Mouse (Mus musculus) CH12.LX (cell line): ENCODE data around the gene Pfkfb3. TPM values are rescaled to one million over a fixed set of nuclear protein-coding genes. Genes with fewer than 3 reads are reported as not detected.
A peak's percentile ranks its signal among the peaks of the same experiment; 100 is the strongest.

Experiments
- DNase-seq: peaks from one replicate; pipeline ENCODE4 v3.0.0-alpha.2; 2013; ENCODE audit errors: extremely low read depth
- H3K27ac ChIP-seq: 2 replicates; pipeline ENCODE4 v1.5.1; 2012; ENCODE audit warnings: low read depth, mild to moderate bottlenecking, control low read depth, moderate library complexity; ENCODE audit not compliant: insufficient read depth
- H3K27me3 ChIP-seq: replicated peaks from 2 replicates; pipeline ENCODE3; 2012; ENCODE audit warnings: inconsistent platforms
- H3K36me3 ChIP-seq, 2 experiments: replicated peaks in 1 of 2; 2 replicates each; pipeline versions ENCODE3 to v1.6.1; 2012; ENCODE audit warnings: inconsistent platforms in 1 of 2, low read length in 1 of 2, mild to moderate bottlenecking in 1 of 2, mixed read lengths in 1 of 2, moderate library complexity in 1 of 2; ENCODE audit not compliant: control insufficient read depth in 1 of 2, insufficient read depth in 1 of 2
- H3K4me1 ChIP-seq, 2 experiments: 2 replicates each; pipeline ENCODE4 v1.6.1; 2012; ENCODE audit warnings: inconsistent platforms in 1 of 2, moderate library complexity in 1 of 2; ENCODE audit not compliant: insufficient read depth in 2 of 2, control insufficient read depth in 1 of 2
- H3K4me2 ChIP-seq: 2 replicates; pipeline ENCODE4 v1.6.1; 2012; ENCODE audit warnings: low read depth, mild to moderate bottlenecking, control low read depth; ENCODE audit not compliant: poor library complexity, insufficient read depth, severe bottlenecking
- H3K4me3 ChIP-seq, 3 experiments: fragments of 150-350 bp in 1 of 3; sonication (generic) in 1 of 3; replicated peaks in 1 of 3; 2 replicates each; pipeline versions ENCODE3 to v1.5.1; 2011 to 2012; ENCODE audit warnings: low read depth in 2 of 3, low read length in 2 of 3, mild to moderate bottlenecking in 2 of 3, moderate library complexity in 2 of 3, control low read depth in 1 of 3, improper control_type of control experiment in 1 of 3, inconsistent platforms in 1 of 3, mixed read lengths in 1 of 3; ENCODE audit not compliant: poor library complexity in 1 of 3
- H3K79me2 ChIP-seq: replicated peaks from 2 replicates; pipeline ENCODE4 v1.6.1; 2012; ENCODE audit warnings: mild to moderate bottlenecking, moderate library complexity; ENCODE audit not compliant: control insufficient read depth, poor library complexity, insufficient read depth, severe bottlenecking; ENCODE audit errors: extremely low read depth
- H3K9ac ChIP-seq: 2 replicates; pipeline ENCODE4 v1.6.1; 2012; ENCODE audit warnings: low read depth, mild to moderate bottlenecking, control low read depth, moderate library complexity; ENCODE audit not compliant: insufficient read depth
- H3K9me3 ChIP-seq: replicated peaks from 2 replicates; pipeline ENCODE3; 2012; ENCODE audit warnings: low read length, inconsistent platforms, mixed read lengths
- BHLHE40 ChIP-seq: IDR thresholded peaks from 2 replicates; pipeline ENCODE4 v1.6.1; 2011; ENCODE audit warnings: mild to moderate bottlenecking, low read depth, low read length, improper control_type of control experiment
- CTCF ChIP-seq, 2 experiments: IDR thresholded peaks in 1 of 2; conservative IDR thresholded peaks in 1 of 2; 2 replicates each; pipeline ENCODE4 v1.5.1; 2011 to 2012; ENCODE audit warnings: low read depth in 2 of 2, low read length in 2 of 2, improper control_type of control experiment in 1 of 2, inconsistent platforms in 1 of 2, mild to moderate bottlenecking in 1 of 2, moderate library complexity in 1 of 2
- E2F4 ChIP-seq: IDR thresholded peaks from 2 replicates; pipeline ENCODE4 v1.6.1; 2011; ENCODE audit warnings: low read depth, low read length, improper control_type of control experiment; ENCODE audit not compliant: insufficient replicate concordance
- ELF1 ChIP-seq: IDR thresholded peaks from 2 replicates; pipeline ENCODE4 v1.6.1; 2014; ENCODE audit warnings: low read depth, mild to moderate bottlenecking, inconsistent platforms, low read length, improper control_type of control experiment
- EP300 ChIP-seq: IDR thresholded peaks from 2 replicates; pipeline ENCODE4 v1.6.1; 2011; ENCODE audit warnings: low read length, improper control_type of control experiment
- ETS1 ChIP-seq: conservative IDR thresholded peaks from 2 replicates; pipeline ENCODE4 v1.6.1; 2012; ENCODE audit warnings: low read depth, mild to moderate bottlenecking, inconsistent platforms, low read length, improper control_type of control experiment, moderate library complexity
- IRF4 ChIP-seq: IDR thresholded peaks from 2 replicates; pipeline ENCODE4 v1.6.1; 2014; ENCODE audit warnings: low read depth, mild to moderate bottlenecking, inconsistent platforms, low read length, improper control_type of control experiment
- JUN ChIP-seq: IDR thresholded peaks from 2 replicates; pipeline ENCODE4 v1.6.1; 2011; ENCODE audit warnings: low read depth, mild to moderate bottlenecking, low read length, improper control_type of control experiment, moderate library complexity; ENCODE audit not compliant: insufficient read depth
- MAX ChIP-seq: IDR thresholded peaks from 2 replicates; pipeline ENCODE4 v1.6.1; 2011; ENCODE audit warnings: low read length, improper control_type of control experiment
- MEF2A ChIP-seq: IDR thresholded peaks from 2 replicates; pipeline ENCODE4 v1.6.1; 2014; ENCODE audit warnings: low read depth, mild to moderate bottlenecking, inconsistent platforms, low read length, improper control_type of control experiment, borderline replicate concordance
- MXI1 ChIP-seq: IDR thresholded peaks from 2 replicates; pipeline ENCODE4 v1.6.1; 2011; ENCODE audit warnings: mild to moderate bottlenecking, low read depth, low read length, improper control_type of control experiment
- MYC ChIP-seq: IDR thresholded peaks from 2 replicates; pipeline ENCODE4 v1.6.1; 2011; ENCODE audit warnings: low read depth, mild to moderate bottlenecking, improper control_type of control experiment, low read length
- NELFE ChIP-seq: IDR thresholded peaks from 2 replicates; pipeline ENCODE4 v1.6.1; 2011; ENCODE audit warnings: low read depth, low read length, improper control_type of control experiment
- NRF1 ChIP-seq: IDR thresholded peaks from 2 replicates; pipeline ENCODE4 v1.6.1; 2014; ENCODE audit warnings: low read depth, mild to moderate bottlenecking, inconsistent platforms, low read length, improper control_type of control experiment, moderate library complexity
- POLR2A ChIP-seq: IDR thresholded peaks from 2 replicates; pipeline ENCODE4 v1.6.1; 2011; ENCODE audit warnings: low read depth, mild to moderate bottlenecking, improper control_type of control experiment, low read length
- RCOR1 ChIP-seq: conservative IDR thresholded peaks from 2 replicates; pipeline ENCODE4 v1.6.1; 2012; ENCODE audit warnings: low read depth, mild to moderate bottlenecking, inconsistent platforms, low read length, improper control_type of control experiment
- SIN3A ChIP-seq: IDR thresholded peaks from 2 replicates; pipeline ENCODE4 v1.6.1; 2012; ENCODE audit warnings: low read length, improper control_type of control experiment, inconsistent platforms
- SMC3 ChIP-seq: IDR thresholded peaks from 2 replicates; pipeline ENCODE4 v1.6.1; 2011; ENCODE audit warnings: low read depth, low read length, improper control_type of control experiment
- TCF12 ChIP-seq: IDR thresholded peaks from 2 replicates; pipeline ENCODE4 v1.6.1; 2014; ENCODE audit warnings: low read depth, mild to moderate bottlenecking, inconsistent platforms, low read length, improper control_type of control experiment
- UBTF ChIP-seq: IDR thresholded peaks from 2 replicates; pipeline ENCODE4 v1.6.1; 2012; ENCODE audit warnings: low read depth, mild to moderate bottlenecking, inconsistent platforms, low read length, improper control_type of control experiment, moderate library complexity
- USF1 ChIP-seq: IDR thresholded peaks from 2 replicates; pipeline ENCODE4 v1.6.1; 2014; ENCODE audit warnings: low read depth, mild to moderate bottlenecking, inconsistent platforms, low read length, improper control_type of control experiment
- ZMIZ1 ChIP-seq: IDR thresholded peaks from 2 replicates; pipeline ENCODE4 v1.6.1; 2012; ENCODE audit warnings: low read depth, mild to moderate bottlenecking, inconsistent platforms, low read length, improper control_type of control experiment
- dilution Hi-C: fragments of 300-500 bp; cut with MboI; formaldehyde crosslinking; loops from 2 replicates; pipeline ENCODE4 v1.14.3; 2020; ENCODE audit warnings: low sequenced_read_pairs; ENCODE audit not compliant: extremely low pct_unique_long_range_greater_than_20kb, extremely low pct_ligation_motif_present
- in situ Hi-C: fragments of 300-500 bp; cut with MboI; formaldehyde crosslinking; loops from 3 replicates; pipeline ENCODE4 v1.14.3; 2019; ENCODE audit warnings: low sequenced_read_pairs, low pct_ligation_motif_present, low pct_unique_long_range_greater_than_20kb, mixed read lengths
- polyA plus RNA-seq: library from polyadenylated mRNA; unstranded; fragments of >175 nt; gene quantifications from 2 replicates; pipeline ENCODE4 v1.2.1, GENCODE M21; 2012; ENCODE audit warnings: low read depth; ENCODE audit not compliant: insufficient read length
- total RNA-seq, 2 experiments: library from RNA; depleted of rRNA; stranded (reverse); fragments of 300-350 nt in 1 of 2; fragments of >200 nt in 1 of 2; gene quantifications; 2 replicates each; pipeline ENCODE4 v1.2.3; 2012 to 2014

The Pfkfb3 gene
- total and polyA plus RNA-seq, 3 experiments, result 6.5 to 17.2 (median 6.7) TPM

DNA sequence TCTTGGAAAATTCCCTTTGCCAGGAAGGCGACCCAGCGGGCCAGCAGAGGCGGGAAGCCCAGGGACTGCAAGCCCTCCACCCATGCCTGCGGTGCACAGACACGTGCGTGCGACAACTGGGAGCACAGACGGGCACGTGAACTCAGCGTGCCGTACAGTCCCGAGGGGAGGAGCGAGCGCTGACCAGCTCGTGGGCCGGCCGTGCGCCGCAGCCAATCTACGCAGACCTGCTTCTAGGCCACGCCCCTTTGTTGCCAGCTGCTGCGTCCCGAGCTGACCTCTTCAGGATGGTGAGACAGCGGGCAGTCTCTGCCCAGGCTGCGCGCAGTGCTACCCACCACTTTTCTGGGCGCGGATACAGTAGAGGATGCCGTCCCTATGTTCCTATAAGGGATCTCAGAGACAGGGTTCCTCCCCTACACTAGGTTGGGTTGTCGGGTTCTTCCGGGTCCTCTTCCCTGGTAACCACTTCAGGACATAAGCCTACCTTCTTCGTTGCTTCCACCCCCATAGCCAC is 18.4 kb downstream of the Pfkfb3 start:
- in situ Hi-C loops (no loop called here), dilution Hi-C loops (no loop called here)
- Histone ChIP-seq H3K36me3 (peaks cover 0 to 39% of the 10 kb centered on the region in 2 experiments), H3K4me3 (peak overlapping the region in 2 of 3 experiments; percentile 30 to 46), H3K27me3 (no peaks in the 10 kb centered on the region), H3K4me1 (peaks cover 4 to 19% of the 10 kb centered on the region in 2 experiments), H3K27ac (no peak overlapping the region), H3K4me2 (peak overlapping the region; percentile 57), H3K79me2 (no peaks in the 10 kb centered on the region), H3K9me3 (no peaks in the 10 kb centered on the region), H3K9ac (0 out of 2 replicates have a peak overlapping the region, but pooled peaks have one; percentile 2)
- TF ChIP-seq RCOR1 (no peak), MAX (peak; percentile 86), USF1 (peak; percentile 26; the same call in 1 of the 2 replicates), SIN3A (peak; percentile 61), ELF1 (peak; percentile 53), BHLHE40 (peak; percentile 100), NRF1 (peak; percentile 62; the same call in 1 of the 2 replicates), UBTF (no peak), MYC (peak; percentile 71; the same call in 1 of the 2 replicates), POLR2A (peak; percentile 51; the same call in 1 of the 2 replicates), E2F4 (no peak), NELFE (0 out of 2 replicates have a peak, but pooled peaks have one; percentile 16), ETS1 (peak; percentile 49; the same call in 1 of the 2 replicates), ZMIZ1 (no peak), IRF4 (peak; percentile 73), EP300 (no peak), SMC3 (no peak), TCF12 (peak; percentile 69; the same call in 1 of the 2 replicates), JUN (no peak), MEF2A (0 out of 2 replicates have a peak, but pooled peaks have one; percentile 12), MXI1 (peak; percentile 96), CTCF (conservative IDR thresholded peaks at IDR 0.05 in 1 of 2, IDR thresholded peaks at IDR 0.05 in 1 of 2; ENCODE audit: low read depth in 2 of 2, low read length in 2 of 2) (no peak)
- DNase-seq, result no peak
